Mouse (Mus musculus): ENCODE results near the gene Setmar.

Setmar gene

GRCm38 (mm10) chr6:108064918-108065526 is at the start of gene Setmar:
Setmar (plus strand) TSS chr6:108065045.
- DNase-seq = peak; percentile 94

GRCm38 (mm10) chr6:108021646-108022045 is 43.2 kb upstream of the Setmar start:
- peak; percentile 11 for DNase-seq

GRCm38 (mm10) chr6:108055041-108055440 is 9.8 kb upstream of the Setmar start:
- DNase-seq = peak; percentile 53

- DNase-seq = no peak
Measured at GRCm38 (mm10) chr6:108055946-108056345, 8.9 kb upstream of the Setmar start.

GRCm38 (mm10) chr6:108057353-108057752 is 7.5 kb upstream of the Setmar start:
- DNase-seq = no peak

- no peak for DNase-seq
Measured at GRCm38 (mm10) chr6:108058066-108058465, 6.8 kb upstream of the Setmar start.

- no peak for DNase-seq
Measured at GRCm38 (mm10) chr6:108061121-108061520, 3.7 kb upstream of the Setmar start.

- DNase-seq = peak; percentile 85
Measured at GRCm38 (mm10) chr6:108065583-108065982, 738 bp downstream of the Setmar start.

GRCm38 (mm10) chr6:108070947-108071346 is 6.1 kb downstream of the Setmar start:
- no peak for DNase-seq

- DNase-seq = peak; percentile 16
Measured at GRCm38 (mm10) chr6:108073071-108073470, 8.2 kb downstream of the Setmar start.

- no peak for DNase-seq
Measured at GRCm38 (mm10) chr6:108073931-108074330, 9.1 kb downstream of the Setmar start.

- no peak for DNase-seq
Measured at GRCm38 (mm10) chr6:108074624-108075023, 9.8 kb downstream of the Setmar start.

- no peak for DNase-seq
Measured at GRCm38 (mm10) chr6:108075857-108076256, 11.0 kb downstream of the Setmar start.

- no peak for DNase-seq
Measured at GRCm38 (mm10) chr6:108091296-108091695, 26.5 kb downstream of the Setmar start.

- no peak for DNase-seq
Measured at GRCm38 (mm10) chr6:108092646-108093045, 27.8 kb downstream of the Setmar start.

GRCm38 (mm10) chr6:108093449-108093848 is 28.6 kb downstream of the Setmar start:
- DNase-seq = no peak

- DNase-seq = no peak
Measured at GRCm38 (mm10) chr6:108095445-108095844, 30.6 kb downstream of the Setmar start.

GRCm38 (mm10) chr6:108098171-108098845 is 33.5 kb downstream of the Setmar start:
- DNase-seq = peak; percentile 33

GRCm38 (mm10) chr6:108098846-108099217 is 34.0 kb downstream of the Setmar start:
- DNase-seq = no peak

- DNase-seq = no peak
Measured at GRCm38 (mm10) chr6:108101936-108102830, 37.3 kb downstream of the Setmar start.

GRCm38 (mm10) chr6:108107376-108107775 is 42.5 kb downstream of the Setmar start:
- no peak for DNase-seq

GRCm38 (mm10) chr6:108110336-108110735 is 45.5 kb downstream of the Setmar start:
- DNase-seq = no peak

- DNase-seq = no peak
Measured at GRCm38 (mm10) chr6:108111693-108112092, 46.8 kb downstream of the Setmar start.

GRCm38 (mm10) chr6:108114971-108115370 is 50.1 kb downstream of the Setmar start:
- no peak for DNase-seq

Data from right cerebral cortex, postnatal 14 days (tissue).